Mouse (Mus musculus) heart, embryonic 12.5 days (tissue): ENCODE measurements around the gene Meiob. TPM values are rescaled to one million over a fixed set of nuclear protein-coding genes. Genes with fewer than 3 reads are reported as not detected.

ENCODE experiments used
- ATAC-seq: fragments of 200-750 bp; cut with Nextera tagmentation; 2 replicates; pipeline ENCODE4 v1.8.0; 2017; ENCODE audit warnings: moderate TSS enrichment, moderate library complexity; ENCODE audit not compliant: insufficient number of reproducible peaks, low FRiP score
- H3K27ac ChIP-seq: fragments of 300-500 bp; sonication (generic); 2 replicates; pipeline ENCODE4 v1.5.1; 2016; ENCODE audit warnings: mild to moderate bottlenecking, moderate library complexity; ENCODE audit not compliant: poor library complexity, severe bottlenecking
- H3K27me3 ChIP-seq: fragments of 300-500 bp; sonication (generic); replicated peaks from 2 replicates; pipeline ENCODE4 v1.6.1; 2016; ENCODE audit warnings: mild to moderate bottlenecking, moderate library complexity
- H3K36me3 ChIP-seq: fragments of 300-500 bp; sonication (generic); 2 replicates; pipeline ENCODE4 v1.6.1; 2016; ENCODE audit warnings: mild to moderate bottlenecking, moderate library complexity
- H3K4me1 ChIP-seq: fragments of 300-500 bp; sonication (generic); replicated peaks from 2 replicates; pipeline ENCODE4 v1.6.1; 2016; ENCODE audit warnings: mild to moderate bottlenecking
- H3K4me2 ChIP-seq: fragments of 300-500 bp; sonication (generic); 2 replicates; pipeline ENCODE4 v1.6.1; 2016; ENCODE audit warnings: mild to moderate bottlenecking, moderate library complexity
- H3K4me3 ChIP-seq: fragments of 300-500 bp; sonication (generic); 2 replicates; pipeline ENCODE4 v1.5.1; 2016; ENCODE audit warnings: mild to moderate bottlenecking
- H3K9ac ChIP-seq: fragments of 300-500 bp; sonication (generic); 2 replicates; pipeline ENCODE4 v1.6.1; 2016; ENCODE audit warnings: mild to moderate bottlenecking, moderate library complexity
- H3K9me3 ChIP-seq: fragments of 300-500 bp; sonication (generic); replicated peaks from 2 replicates; pipeline ENCODE4 v1.6.1; 2016; ENCODE audit warnings: mild to moderate bottlenecking, moderate library complexity
- WGBS: fragments of 180-500 bp; shearing (Covaris S2); methylation state at CpG from one replicate; pipeline ENCODE4 v1.1.7; 2016; 5-methylcytosine and 5-hydroxymethylcytosine counted together
- polyA plus RNA-seq: library from polyadenylated mRNA; unstranded; fragments of >200 nt; fragmentation: Nextera tagmentation; extraction: Ambion mirVana; gene quantifications from 2 replicates; pipeline ENCODE4 v1.2.1, GENCODE M21; 2016

Gene Meiob
- polyA plus RNA-seq, 1 experiment from 2014 or later = not detected

DNA sequence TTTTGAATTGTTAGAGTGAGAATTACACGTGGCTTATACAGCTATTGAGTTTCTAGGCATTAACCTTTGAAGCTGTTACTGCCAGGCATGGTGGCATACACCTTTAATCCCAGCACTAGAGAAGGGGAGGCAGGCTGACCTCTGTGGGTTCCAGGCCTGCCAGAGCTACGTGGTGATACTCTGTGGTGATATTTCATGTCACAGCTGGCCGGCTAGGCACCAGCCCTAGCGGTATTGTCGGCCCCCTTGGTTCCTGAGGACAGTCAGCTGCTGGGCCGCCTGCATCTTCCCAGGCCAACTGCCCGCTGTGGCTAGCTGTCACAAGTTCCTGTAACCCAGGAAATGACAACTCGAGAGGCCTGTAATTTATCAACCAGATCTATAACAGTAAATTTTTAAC lies 11.9 kb upstream of the Meiob start:
- H3K4me1 ChIP-seq = no peaks in the 10 kb centered on the region
- H3K4me2 ChIP-seq = no peak overlapping the region
- no peak overlapping the region for H3K9ac ChIP-seq
- no peak overlapping the region for H3K4me3 ChIP-seq
- 60% methylated on average over 8 of the region's 8 CpGs for WGBS
- no peak for ATAC-seq
- no peaks in the 10 kb centered on the region for H3K9me3 ChIP-seq
- no peaks in the 10 kb centered on the region for H3K36me3 ChIP-seq
- H3K27me3 ChIP-seq = peaks cover 8% of the 10 kb centered on the region
- no peak overlapping the region for H3K27ac ChIP-seq

DNA sequence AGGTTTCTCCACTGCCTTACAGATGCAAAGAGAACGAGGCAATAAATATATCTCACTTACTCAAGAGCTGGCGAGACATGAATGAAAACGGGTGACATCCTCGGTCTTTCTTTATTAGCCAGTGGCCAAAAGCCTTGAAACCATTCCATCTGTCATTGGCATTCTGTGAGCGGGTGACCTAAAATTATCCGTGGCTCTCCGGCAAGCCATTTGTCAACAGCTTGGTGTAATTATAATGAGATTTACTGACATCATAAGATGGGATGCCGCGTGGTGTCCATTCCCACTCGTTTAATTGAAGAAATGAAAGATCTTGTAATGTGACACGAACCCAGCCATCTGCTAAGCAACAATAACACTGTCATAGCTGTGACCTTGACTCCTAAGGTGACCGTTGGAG lies 9.3 kb upstream of the Meiob start:
- no peak for ATAC-seq
- H3K4me3 ChIP-seq = no peak overlapping the region

DNA sequence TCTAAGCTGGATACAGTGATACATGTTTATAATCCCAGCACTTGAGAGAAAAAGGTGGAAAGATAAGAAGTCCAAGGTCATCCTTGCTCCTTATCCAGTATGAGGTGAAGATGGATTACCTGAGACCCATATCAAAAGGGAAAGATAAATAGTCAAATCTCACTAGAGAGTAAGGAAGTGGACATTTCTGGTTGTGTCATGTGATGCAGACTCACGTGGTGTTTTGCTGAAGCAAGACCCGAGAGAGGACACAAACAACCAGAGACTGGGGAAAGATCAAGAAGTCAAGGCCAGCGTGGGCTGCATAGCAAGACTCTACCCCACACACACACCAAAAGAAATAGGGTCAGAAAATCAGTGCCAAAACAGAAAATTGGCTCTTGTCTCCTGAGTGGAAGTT lies 7.1 kb upstream of the Meiob start:
- 60% methylated on average over 3 of the region's 3 CpGs for WGBS
- no peak overlapping the region for H3K27ac ChIP-seq
- H3K9me3 ChIP-seq = no peaks in the 10 kb centered on the region
- 0 out of 2 replicates have a peak, but pooled peaks cover 8% of the 10 kb centered on the region for H3K27me3 ChIP-seq
- H3K9ac ChIP-seq = no peak overlapping the region
- no peaks in the 10 kb centered on the region for H3K36me3 ChIP-seq
- H3K4me3 ChIP-seq = no peak overlapping the region
- ATAC-seq = no peak
- H3K4me2 ChIP-seq = no peak overlapping the region
- H3K4me1 ChIP-seq = no peaks in the 10 kb centered on the region; the same call in 1 of the 2 replicates

More for the DNA sequence above, 9.3 kb upstream of the Meiob start:
- Histone ChIP-seq H3K9me3 (no peaks in the 10 kb centered on the region), H3K27ac (no peak overlapping the region), H3K4me1 (no peaks in the 10 kb centered on the region; the same call in 1 of the 2 replicates), H3K27me3 (peaks cover 16% of the 10 kb centered on the region), H3K9ac (no peak overlapping the region), H3K36me3 (no peaks in the 10 kb centered on the region), H3K4me2 (no peak overlapping the region)
- WGBS = 80% methylated on average over 12 of the region's 12 CpGs

DNA sequence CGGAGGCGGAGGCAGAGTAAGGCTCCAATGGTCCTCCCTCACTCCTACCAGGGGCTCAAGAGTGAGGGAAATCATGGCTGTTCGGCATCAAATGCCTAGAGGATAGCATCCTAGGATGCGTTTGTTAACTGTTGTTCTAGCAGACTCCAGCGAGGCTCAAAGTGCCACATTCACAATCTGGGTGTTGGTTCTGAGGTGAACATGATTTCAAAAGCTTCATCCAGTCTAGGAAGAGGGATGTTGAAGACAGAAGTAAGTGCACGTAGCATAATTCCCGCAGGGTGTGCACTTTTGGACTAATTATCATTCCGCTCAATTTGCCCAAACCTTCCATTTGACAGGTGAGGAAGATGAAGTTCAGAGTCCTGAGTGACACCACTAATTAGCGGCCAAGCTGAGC lies 5.9 kb upstream of the Meiob start:
- Histone ChIP-seq H3K27ac (no peak overlapping the region), H3K36me3 (no peaks in the 10 kb centered on the region), H3K9ac (no peak overlapping the region), H3K4me1 (no peaks in the 10 kb centered on the region; the same call in 1 of the 2 replicates), H3K9me3 (no peaks in the 10 kb centered on the region), H3K27me3 (0 out of 2 replicates have a peak, but pooled peaks cover 8% of the 10 kb centered on the region), H3K4me2 (no peak overlapping the region), H3K4me3 (no peak overlapping the region)
- no peak for ATAC-seq
- 50% methylated on average over 9 of the region's 9 CpGs for WGBS

DNA sequence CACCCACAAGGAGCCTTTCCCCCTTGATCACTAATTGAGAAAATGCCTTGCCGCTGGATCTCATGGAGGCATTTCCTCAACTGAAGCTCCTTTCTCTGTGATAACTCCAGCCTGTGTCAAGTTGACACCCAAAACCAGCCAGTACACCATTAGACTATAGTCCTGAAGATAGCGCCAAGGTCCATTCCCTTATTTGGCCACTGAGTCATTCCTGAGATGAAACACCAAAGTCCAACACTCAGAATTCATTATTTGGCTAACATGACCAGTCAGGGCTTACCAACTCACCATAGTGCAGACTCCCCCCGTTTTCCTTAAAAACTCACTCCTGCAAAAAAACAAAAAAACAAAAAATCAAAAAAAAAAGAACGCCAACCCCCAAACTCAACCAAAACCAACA lies 4.6 kb upstream of the Meiob start:
- Histone ChIP-seq H3K4me2 (no peak overlapping the region), H3K9me3 (no peaks in the 10 kb centered on the region), H3K4me1 (peaks cover 2% of the 10 kb centered on the region; the same call in 1 of the 2 replicates), H3K9ac (no peak overlapping the region), H3K36me3 (no peaks in the 10 kb centered on the region), H3K4me3 (no peak overlapping the region), H3K27ac (no peak overlapping the region), H3K27me3 (peaks cover 10% of the 10 kb centered on the region; the same call in 1 of the 2 replicates)
- no peak for ATAC-seq
- WGBS = 86% methylated on average over 4 of the region's 4 CpGs

DNA sequence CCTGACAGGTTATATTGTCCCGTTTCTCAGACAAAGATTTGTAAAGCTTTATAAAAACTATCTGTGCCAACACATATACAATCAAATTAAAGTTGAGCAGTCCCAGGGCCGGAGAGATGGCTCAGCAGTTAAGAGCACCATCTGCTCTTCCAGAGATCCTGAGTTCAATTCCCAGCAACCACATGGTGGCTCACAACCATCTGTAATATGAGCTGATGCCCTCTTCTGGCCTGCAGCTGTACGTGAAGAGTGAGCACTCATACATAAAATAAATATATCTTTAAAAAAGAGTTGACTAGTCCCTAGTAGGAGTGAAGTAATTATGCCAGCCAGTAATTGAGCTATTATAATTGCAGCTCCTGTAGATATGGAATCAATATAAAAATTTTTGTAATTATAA lies 3.6 kb upstream of the Meiob start:
- 65% methylated on average over 3 of the region's 3 CpGs for WGBS
- Histone ChIP-seq H3K4me2 (no peak overlapping the region), H3K9me3 (no peaks in the 10 kb centered on the region), H3K27ac (no peak overlapping the region), H3K27me3 (peaks cover 19% of the 10 kb centered on the region), H3K36me3 (no peaks in the 10 kb centered on the region), H3K4me1 (peaks cover 2% of the 10 kb centered on the region; the same call in 1 of the 2 replicates), H3K4me3 (no peak overlapping the region), H3K9ac (no peak overlapping the region)
- ATAC-seq = no peak

DNA sequence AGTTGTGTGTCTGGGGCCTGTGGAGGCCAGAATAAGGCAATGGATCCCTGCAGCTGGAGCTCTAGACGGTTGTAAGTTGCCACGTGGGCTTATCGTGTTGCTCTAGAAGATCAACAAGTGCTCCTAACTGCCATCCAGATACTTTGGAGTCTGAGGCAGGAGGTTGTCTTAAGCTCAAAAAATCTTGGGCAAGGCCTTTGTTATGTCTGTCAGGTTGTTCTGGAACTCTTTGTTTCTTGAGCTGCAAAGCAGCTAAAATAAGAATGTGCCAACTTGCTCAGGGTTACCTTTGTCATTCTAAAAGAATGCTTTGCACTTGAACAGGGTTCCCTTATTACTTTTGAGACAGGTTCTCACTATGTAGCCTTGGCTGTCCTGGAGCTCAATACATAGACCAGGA lies 7.1 kb downstream of the Meiob start:
- no peaks in the 10 kb centered on the region for H3K36me3 ChIP-seq
- no peak for ATAC-seq
- no peaks in the 10 kb centered on the region for H3K9me3 ChIP-seq
- H3K27me3 ChIP-seq = peaks cover 31% of the 10 kb centered on the region
- H3K27ac ChIP-seq = no peak overlapping the region
- no peaks in the 10 kb centered on the region for H3K4me1 ChIP-seq
- WGBS = 68% methylated on average over 3 of the region's 3 CpGs
- no peak overlapping the region for H3K4me3 ChIP-seq
- no peak overlapping the region for H3K9ac ChIP-seq
- no peak overlapping the region for H3K4me2 ChIP-seq

DNA sequence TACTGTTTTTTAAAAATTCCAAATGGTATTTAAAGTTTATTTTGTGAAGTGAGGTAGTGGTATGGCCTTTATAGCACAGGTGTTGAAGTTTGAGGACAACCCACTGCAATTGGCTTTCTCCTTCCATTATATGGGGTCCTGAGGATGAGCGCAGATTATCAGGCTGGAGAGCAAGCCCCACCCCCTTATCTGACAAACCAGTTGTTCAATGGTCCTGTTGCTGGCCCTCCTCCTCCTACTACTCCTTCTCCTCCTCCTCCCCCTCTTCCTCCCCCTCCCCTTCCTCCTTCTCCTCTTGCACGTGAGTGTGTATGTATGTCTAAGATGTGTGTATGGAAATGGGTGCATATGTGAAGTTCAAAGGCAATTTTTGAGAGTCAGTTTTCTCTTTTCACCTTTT lies 8.1 kb downstream of the Meiob start:
- no peak for ATAC-seq
- Histone ChIP-seq H3K4me3 (no peak overlapping the region), H3K9me3 (no peaks in the 10 kb centered on the region), H3K36me3 (no peaks in the 10 kb centered on the region), H3K4me1 (no peaks in the 10 kb centered on the region), H3K27me3 (peaks cover 25% of the 10 kb centered on the region), H3K27ac (no peak overlapping the region), H3K9ac (no peak overlapping the region), H3K4me2 (no peak overlapping the region)
- 41% methylated on average over 2 of the region's 2 CpGs for WGBS

DNA sequence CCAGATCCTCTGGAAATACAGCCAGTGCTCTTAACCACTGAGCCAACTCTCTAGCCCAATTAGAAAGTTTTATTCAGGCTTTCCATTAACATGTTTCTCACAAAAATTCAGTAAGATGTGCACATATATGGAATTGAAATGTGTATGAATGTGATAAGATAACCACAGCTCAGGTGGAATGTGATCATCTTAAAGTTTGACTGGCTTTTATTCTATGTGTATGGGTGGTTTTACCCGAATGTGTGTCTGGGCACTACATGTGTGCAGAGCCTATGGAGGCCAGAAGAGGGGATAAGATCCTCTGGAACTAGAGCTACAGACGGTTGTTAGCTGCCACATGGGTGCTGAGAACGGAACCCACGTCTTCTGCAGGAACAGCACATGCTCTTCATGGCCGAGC lies 11.2 kb downstream of the Meiob start:
- no peak for ATAC-seq
- no peaks in the 10 kb centered on the region for H3K36me3 ChIP-seq
- H3K4me3 ChIP-seq = no peak overlapping the region
- WGBS = 86% methylated on average over 5 of the region's 5 CpGs
- no peaks in the 10 kb centered on the region for H3K4me1 ChIP-seq
- peaks cover 14% of the 10 kb centered on the region for H3K27me3 ChIP-seq
- no peak overlapping the region for H3K27ac ChIP-seq
- no peak overlapping the region for H3K4me2 ChIP-seq
- no peak overlapping the region for H3K9ac ChIP-seq
- H3K9me3 ChIP-seq = no peaks in the 10 kb centered on the region

DNA sequence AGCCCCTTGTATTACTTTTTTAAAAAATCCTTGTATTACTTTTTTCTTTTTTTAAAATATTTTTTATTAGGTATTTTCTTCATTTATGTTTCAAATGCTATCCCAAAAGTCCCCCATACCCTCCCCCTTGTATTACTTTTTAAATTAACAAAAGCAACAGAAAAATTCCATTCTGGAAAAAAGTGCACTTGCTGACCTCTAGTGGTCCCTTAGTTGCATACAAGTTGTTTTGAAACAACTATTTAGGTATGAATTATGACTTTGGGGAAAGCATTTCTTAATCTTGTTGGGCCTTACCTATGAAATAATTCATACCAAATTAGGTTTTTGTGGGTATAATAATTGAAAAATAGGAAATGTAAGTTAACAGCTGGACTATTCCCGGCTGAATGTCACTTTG lies 13.4 kb downstream of the Meiob start:
- 26% methylated on average over 1 of the region's 1 CpGs for WGBS
- H3K27ac ChIP-seq = no peak overlapping the region
- ATAC-seq = no peak

DNA sequence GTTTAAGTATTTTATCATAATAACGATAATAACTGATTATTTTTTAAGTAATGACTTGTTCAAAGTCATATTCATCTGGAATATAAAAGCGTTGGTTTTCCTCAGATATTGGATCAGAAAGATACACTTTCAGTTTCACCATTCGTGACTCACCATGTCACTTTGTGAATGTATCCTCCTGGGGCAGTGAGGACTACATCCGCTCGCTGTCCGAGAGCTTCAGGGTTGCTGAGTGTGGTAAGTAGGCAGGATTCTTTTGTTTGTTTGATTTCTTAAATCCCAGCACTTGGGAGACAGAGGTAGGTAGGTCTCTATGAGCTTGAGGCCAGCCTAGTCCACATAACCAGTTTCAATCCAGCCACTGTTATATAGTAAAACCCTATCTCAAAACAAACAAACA lies 14.1 kb downstream of the Meiob start:
- Histone ChIP-seq H3K4me3 (no peak overlapping the region), H3K4me1 (no peaks in the 10 kb centered on the region), H3K27ac (no peak overlapping the region), H3K36me3 (no peaks in the 10 kb centered on the region), H3K9ac (no peak overlapping the region), H3K4me2 (no peak overlapping the region), H3K27me3 (peaks cover 16% of the 10 kb centered on the region), H3K9me3 (no peaks in the 10 kb centered on the region)
- WGBS = 44% methylated on average over 6 of the region's 6 CpGs
- ATAC-seq = no peak

More for the DNA sequence above, 13.4 kb downstream of the Meiob start:
- no peaks in the 10 kb centered on the region for H3K9me3 ChIP-seq
- H3K27me3 ChIP-seq = peaks cover 19% of the 10 kb centered on the region
- no peaks in the 10 kb centered on the region for H3K4me1 ChIP-seq
- no peak overlapping the region for H3K9ac ChIP-seq
- H3K36me3 ChIP-seq = no peaks in the 10 kb centered on the region
- H3K4me2 ChIP-seq = no peak overlapping the region
- no peak overlapping the region for H3K4me3 ChIP-seq

DNA sequence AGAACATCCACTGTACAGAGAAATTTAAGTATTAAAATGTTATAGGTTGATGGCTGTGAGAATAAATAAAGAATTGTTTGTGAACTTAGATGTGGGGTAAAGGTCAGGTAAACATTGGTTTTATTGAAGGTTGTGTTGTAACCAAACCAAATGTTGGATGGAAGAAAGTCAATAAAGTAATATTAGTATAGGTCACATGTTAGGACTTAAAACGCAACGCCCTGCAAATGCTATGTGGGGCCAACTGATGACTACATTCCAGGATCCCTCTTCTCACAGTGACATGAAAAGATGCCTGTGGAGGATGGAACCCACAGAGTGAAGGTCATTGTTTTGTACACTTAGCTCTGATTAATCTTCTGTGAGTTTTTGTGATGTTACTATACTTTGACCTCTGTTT lies 15.4 kb downstream of the Meiob start:
- ATAC-seq = no peak
- Histone ChIP-seq H3K4me2 (no peak overlapping the region), H3K4me1 (no peaks in the 10 kb centered on the region), H3K9me3 (no peaks in the 10 kb centered on the region), H3K36me3 (no peaks in the 10 kb centered on the region), H3K27me3 (peaks cover 15% of the 10 kb centered on the region; the same call in 1 of the 2 replicates), H3K9ac (no peak overlapping the region), H3K27ac (no peak overlapping the region), H3K4me3 (no peak overlapping the region)
- WGBS = 66% methylated on average over 2 of the region's 2 CpGs
